Mouse (Mus musculus): ENCODE results near the gene Rgma. TPM values are rescaled to one million over a fixed set of nuclear protein-coding genes. Genes with fewer than 3 reads are reported as not detected.

Rgma gene
- 10 to 100 TPM; 10.3 to 20.0 TPM for total RNA-seq (2021)
- long read RNA-seq, experiment 1, partial matches to known transcripts = 0 of 2 reads
- long read RNA-seq, experiment 1, other reads (novel, unspliced or antisense) = 2 of 2 reads
- long read RNA-seq, experiment 2, partial matches to known transcripts = 0 of 6 reads
- long read RNA-seq, experiment 2, other reads (novel, unspliced or antisense) = 2 of 6 reads

- peak; percentile 68 for DNase-seq
Observed at GRCm38 (mm10) chr7:73375257-73376100, at the start of gene Rgma. Gene Rgma, plus strand, starts transcription at chr7:73375509.

GRCm38 (mm10) chr7:73326236-73326635 lies 49.1 kb upstream of the Rgma start:
- DNase-seq = no peak

- no peak for DNase-seq
Observed at GRCm38 (mm10) chr7:73326680-73327079, 48.6 kb upstream of the Rgma start.

- DNase-seq = no peak
Observed at GRCm38 (mm10) chr7:73327193-73327592, 48.1 kb upstream of the Rgma start.

- no peak for DNase-seq
Observed at GRCm38 (mm10) chr7:73327652-73328051, 47.7 kb upstream of the Rgma start.

GRCm38 (mm10) chr7:73328653-73329207 lies 46.6 kb upstream of the Rgma start:
- DNase-seq = no peak

- DNase-seq = no peak
Observed at GRCm38 (mm10) chr7:73330754-73331153, 44.6 kb upstream of the Rgma start.

- DNase-seq = peak; percentile 17
Observed at GRCm38 (mm10) chr7:73331645-73332044, 43.7 kb upstream of the Rgma start.

GRCm38 (mm10) chr7:73333398-73333988 lies 41.8 kb upstream of the Rgma start:
- no peak for DNase-seq

GRCm38 (mm10) chr7:73334883-73335282 lies 40.4 kb upstream of the Rgma start:
- DNase-seq = peak; percentile 20

- DNase-seq = no peak
Observed at GRCm38 (mm10) chr7:73336380-73336779, 38.9 kb upstream of the Rgma start.

- peak; percentile 37 for DNase-seq
Observed at GRCm38 (mm10) chr7:73338353-73338752, 37.0 kb upstream of the Rgma start.

- no peak for DNase-seq
Observed at GRCm38 (mm10) chr7:73343852-73344251, 31.5 kb upstream of the Rgma start.

GRCm38 (mm10) chr7:73348585-73349124 lies 26.7 kb upstream of the Rgma start:
- DNase-seq = no peak

- no peak for DNase-seq
Observed at GRCm38 (mm10) chr7:73349158-73349557, 26.2 kb upstream of the Rgma start.

- DNase-seq = no peak
Observed at GRCm38 (mm10) chr7:73355229-73355628, 20.1 kb upstream of the Rgma start.

GRCm38 (mm10) chr7:73356901-73357300 lies 18.4 kb upstream of the Rgma start:
- no peak for DNase-seq

GRCm38 (mm10) chr7:73357626-73358025 lies 17.7 kb upstream of the Rgma start:
- DNase-seq = no peak

- DNase-seq = peak; percentile 67
Observed at GRCm38 (mm10) chr7:73365511-73365910, 9.8 kb upstream of the Rgma start.

- DNase-seq = no peak
Observed at GRCm38 (mm10) chr7:73365965-73366364, 9.3 kb upstream of the Rgma start.

GRCm38 (mm10) chr7:73367681-73368464 lies 7.4 kb upstream of the Rgma start:
- no peak for DNase-seq

- no peak for DNase-seq
Observed at GRCm38 (mm10) chr7:73369992-73370391, 5.3 kb upstream of the Rgma start.
